Mouse (Mus musculus): ENCODE measurements around the gene Ppef1. TPM values are rescaled to one million over a fixed set of nuclear protein-coding genes. Genes with fewer than 3 reads are reported as not detected.

Gene Ppef1
- total RNA-seq, 1 experiment = 1.2 TPM

- Histone ChIP-seq H3K36me3 (ENCODE audit: control insufficient read depth, insufficient read depth, low read length, poor library complexity, severe bottlenecking) (no peaks in the 10 kb centered on the region), H3K4me3 (ENCODE audit: insufficient read depth in 1 of 2, low read depth in 1 of 2, low read length in 2 of 2, poor library complexity in 1 of 2, severe bottlenecking in 1 of 2) (peak overlapping the region; percentile 59 to 70), H3K27ac (ENCODE audit: insufficient read depth, low read depth, low read length, poor library complexity, severe bottlenecking) (no peak overlapping the region), H3K9me3 (ENCODE audit: control insufficient read depth, insufficient read depth, low read depth, low read length) (no peaks in the 10 kb centered on the region), H3K9ac (ENCODE audit: insufficient read depth, low read depth, low read length, poor library complexity, severe bottlenecking) (peak overlapping the region; percentile 51), H3K4me1 (ENCODE audit: control insufficient read depth in 2 of 2, insufficient read depth in 2 of 2, low read length in 2 of 2, poor library complexity in 1 of 2) (no peaks in the 10 kb centered on the region)
- peak; percentile 6 for DNase-seq (ENCODE audit: low read depth, low spot score)
- in situ Hi-C loops (cut with MboI; ENCODE audit: low sequenced_read_pairs in 2 of 2, unreplicated experiment in 2 of 2) = no loop called here
- TF ChIP-seq ZNF384 (IDR thresholded peaks at IDR 0.05; ENCODE audit: low read depth, low read length) = no peak
- TF ChIP-seq HCFC1 (IDR thresholded peaks at IDR 0.05; ENCODE audit: borderline replicate concordance, insufficient read depth, low read length) = no peak
- TF ChIP-seq CHD2 (IDR thresholded peaks at IDR 0.05; ENCODE audit: low read depth, low read length) = no peak
- no peak for TF ChIP-seq MAFK (IDR thresholded peaks at IDR 0.05; ENCODE audit: insufficient read depth, low read depth, low read length)
- TF ChIP-seq ZC3H11A (IDR thresholded peaks at IDR 0.05; ENCODE audit: borderline replicate concordance, low read depth, low read length) = no peak
These were observed 30.7 kb upstream of the Ppef1 start for GRCm38 (mm10) chrX:160766233-160766616.

DNA sequence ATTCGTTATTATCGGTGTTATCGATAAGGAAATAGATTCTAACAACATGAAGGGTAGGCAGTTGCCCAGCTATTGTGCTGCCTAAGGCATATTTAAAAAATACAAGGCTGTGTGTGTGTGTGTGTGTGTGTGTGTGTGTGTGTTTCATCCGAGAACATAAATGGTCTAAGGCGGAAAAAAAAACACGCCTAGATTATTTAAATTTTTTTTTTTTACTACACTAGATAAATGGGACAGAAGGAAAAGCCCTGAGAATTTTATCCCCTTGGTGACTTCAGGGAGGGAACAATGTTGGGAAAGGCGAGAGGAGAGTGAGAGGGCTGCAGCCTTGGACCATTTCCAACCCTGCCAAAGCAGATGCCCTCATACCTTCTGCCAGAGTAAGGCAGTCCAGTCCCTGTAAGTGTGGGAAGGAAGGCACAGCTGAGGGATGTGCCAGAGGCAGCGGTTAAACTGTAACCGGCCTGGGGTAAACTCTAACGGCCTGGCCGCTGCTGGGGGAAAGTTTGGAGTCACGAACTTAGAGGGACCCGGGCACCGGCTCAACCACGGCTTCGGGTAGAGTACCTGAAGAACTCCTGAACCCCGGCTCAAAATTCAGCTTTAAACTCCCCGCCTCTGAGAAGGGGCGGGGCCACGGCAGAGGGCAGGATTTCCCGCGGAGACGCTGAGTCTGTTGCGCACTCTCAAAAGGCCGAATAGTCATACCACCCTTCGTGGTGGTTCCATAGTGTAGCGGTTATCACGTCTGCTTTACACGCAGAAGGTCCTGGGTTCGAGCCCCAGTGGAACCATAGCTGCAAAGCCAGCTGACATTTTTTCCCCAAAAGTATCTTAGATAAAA lies 30.0 kb upstream of the Ppef1 start:
- DNase-seq (ENCODE audit: low read depth, low spot score) = peak; percentile 47
- Histone ChIP-seq H3K27ac (ENCODE audit: insufficient read depth, low read depth, low read length, poor library complexity, severe bottlenecking) (no peak overlapping the region), H3K9ac (ENCODE audit: insufficient read depth, low read depth, low read length, poor library complexity, severe bottlenecking) (peak overlapping the region; percentile 83), H3K4me3 (ENCODE audit: insufficient read depth in 1 of 2, low read depth in 1 of 2, low read length in 2 of 2, poor library complexity in 1 of 2, severe bottlenecking in 1 of 2) (peak overlapping the region; percentile 70 to 73), H3K36me3 (ENCODE audit: control insufficient read depth, insufficient read depth, low read length, poor library complexity, severe bottlenecking) (no peaks in the 10 kb centered on the region), H3K9me3 (ENCODE audit: control insufficient read depth, insufficient read depth, low read depth, low read length) (no peaks in the 10 kb centered on the region), H3K4me1 (ENCODE audit: control insufficient read depth in 2 of 2, insufficient read depth in 2 of 2, low read length in 2 of 2, poor library complexity in 1 of 2) (no peaks in the 10 kb centered on the region)
- in situ Hi-C loops (cut with MboI; ENCODE audit: low sequenced_read_pairs in 2 of 2, unreplicated experiment in 2 of 2) = no loop called here
- TF ChIP-seq MAFK (IDR thresholded peaks at IDR 0.05; ENCODE audit: insufficient read depth, low read depth, low read length) = peak; percentile 84
- no peak for TF ChIP-seq CHD2 (IDR thresholded peaks at IDR 0.05; ENCODE audit: low read depth, low read length)

DNA sequence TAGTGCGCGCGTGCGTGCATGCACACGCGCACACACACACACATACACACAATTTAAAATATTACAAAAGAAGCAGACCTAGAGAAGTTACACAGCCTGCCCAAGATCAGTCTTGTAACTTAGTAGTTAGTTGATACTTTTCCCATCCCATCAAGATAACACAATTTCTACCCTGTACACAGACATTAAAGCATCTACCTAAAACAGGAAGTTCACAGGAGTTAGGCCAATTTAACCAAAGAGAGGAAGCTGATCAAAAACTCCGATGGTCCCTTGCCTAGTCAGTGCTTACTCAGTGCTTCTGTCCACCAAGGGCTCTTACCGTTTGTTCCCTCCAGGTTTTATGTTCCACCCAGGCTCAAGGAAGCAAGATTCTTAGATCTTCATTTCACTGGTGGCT lies 15.2 kb upstream of the Ppef1 start:
- TF ChIP-seq HCFC1 (IDR thresholded peaks at IDR 0.05; ENCODE audit: borderline replicate concordance, insufficient read depth, low read length) (no peak), ZNF384 (IDR thresholded peaks at IDR 0.05; ENCODE audit: low read depth, low read length) (no peak), CHD2 (IDR thresholded peaks at IDR 0.05; ENCODE audit: low read depth, low read length) (no peak), MAFK (IDR thresholded peaks at IDR 0.05; ENCODE audit: insufficient read depth, low read depth, low read length) (no peak), ZC3H11A (IDR thresholded peaks at IDR 0.05; ENCODE audit: borderline replicate concordance, low read depth, low read length) (no peak)
- Histone ChIP-seq H3K9me3 (ENCODE audit: control insufficient read depth, insufficient read depth, low read depth, low read length) (no peaks in the 10 kb centered on the region), H3K9ac (ENCODE audit: insufficient read depth, low read depth, low read length, poor library complexity, severe bottlenecking) (no peak overlapping the region)

GRCm38 (mm10) chrX:160748653-160749052 lies 13.1 kb upstream of the Ppef1 start:
- Histone ChIP-seq H3K4me3 (ENCODE audit: insufficient read depth in 1 of 2, low read depth in 1 of 2, low read length in 2 of 2, poor library complexity in 1 of 2, severe bottlenecking in 1 of 2) (no peak overlapping the region), H3K4me1 (ENCODE audit: control insufficient read depth in 2 of 2, insufficient read depth in 2 of 2, low read length in 2 of 2, poor library complexity in 1 of 2) (no peaks in the 10 kb centered on the region), H3K27ac (ENCODE audit: insufficient read depth, low read depth, low read length, poor library complexity, severe bottlenecking) (no peak overlapping the region), H3K9ac (ENCODE audit: insufficient read depth, low read depth, low read length, poor library complexity, severe bottlenecking) (no peak overlapping the region), H3K9me3 (ENCODE audit: control insufficient read depth, insufficient read depth, low read depth, low read length) (no peaks in the 10 kb centered on the region), H3K36me3 (ENCODE audit: control insufficient read depth, insufficient read depth, low read length, poor library complexity, severe bottlenecking) (no peaks in the 10 kb centered on the region)
- no peak for TF ChIP-seq HCFC1 (IDR thresholded peaks at IDR 0.05; ENCODE audit: borderline replicate concordance, insufficient read depth, low read length)
- TF ChIP-seq MAFK (IDR thresholded peaks at IDR 0.05; ENCODE audit: insufficient read depth, low read depth, low read length) = no peak
- no peak for TF ChIP-seq CHD2 (IDR thresholded peaks at IDR 0.05; ENCODE audit: low read depth, low read length)
- TF ChIP-seq ZNF384 (IDR thresholded peaks at IDR 0.05; ENCODE audit: low read depth, low read length) = no peak
- TF ChIP-seq ZC3H11A (IDR thresholded peaks at IDR 0.05; ENCODE audit: borderline replicate concordance, low read depth, low read length) = no peak
- in situ Hi-C loops (cut with MboI; ENCODE audit: low sequenced_read_pairs in 2 of 2, unreplicated experiment in 2 of 2) = no loop called here
- DNase-seq (ENCODE audit: low read depth, low spot score) = no peak

More for the DNA sequence above, 15.2 kb upstream of the Ppef1 start:
- in situ Hi-C loops (cut with MboI; ENCODE audit: low sequenced_read_pairs in 2 of 2, unreplicated experiment in 2 of 2) = no loop called here
- H3K4me1 ChIP-seq (ENCODE audit: control insufficient read depth in 2 of 2, insufficient read depth in 2 of 2, low read length in 2 of 2, poor library complexity in 1 of 2) = no peaks in the 10 kb centered on the region
- H3K36me3 ChIP-seq (ENCODE audit: control insufficient read depth, insufficient read depth, low read length, poor library complexity, severe bottlenecking) = no peaks in the 10 kb centered on the region
- H3K27ac ChIP-seq (ENCODE audit: insufficient read depth, low read depth, low read length, poor library complexity, severe bottlenecking) = no peak overlapping the region
- no peak for DNase-seq (ENCODE audit: low read depth, low spot score)
- no peak overlapping the region for H3K4me3 ChIP-seq (ENCODE audit: insufficient read depth in 1 of 2, low read depth in 1 of 2, low read length in 2 of 2, poor library complexity in 1 of 2, severe bottlenecking in 1 of 2)
